Mouse (Mus musculus): ENCODE results near the gene Gpr156. TPM values are rescaled to one million over a fixed set of nuclear protein-coding genes. Genes with fewer than 3 reads are reported as not detected.

Gene Gpr156
- polyA plus RNA-seq (2014; fragmentation: Illumina TruSeq; extraction: RNeasy Lipid Tissue Mini Kit (QIAGEN cat#74804); ENCODE audit: low read depth, low replicate concordance), result 1.6 TPM

DNA sequence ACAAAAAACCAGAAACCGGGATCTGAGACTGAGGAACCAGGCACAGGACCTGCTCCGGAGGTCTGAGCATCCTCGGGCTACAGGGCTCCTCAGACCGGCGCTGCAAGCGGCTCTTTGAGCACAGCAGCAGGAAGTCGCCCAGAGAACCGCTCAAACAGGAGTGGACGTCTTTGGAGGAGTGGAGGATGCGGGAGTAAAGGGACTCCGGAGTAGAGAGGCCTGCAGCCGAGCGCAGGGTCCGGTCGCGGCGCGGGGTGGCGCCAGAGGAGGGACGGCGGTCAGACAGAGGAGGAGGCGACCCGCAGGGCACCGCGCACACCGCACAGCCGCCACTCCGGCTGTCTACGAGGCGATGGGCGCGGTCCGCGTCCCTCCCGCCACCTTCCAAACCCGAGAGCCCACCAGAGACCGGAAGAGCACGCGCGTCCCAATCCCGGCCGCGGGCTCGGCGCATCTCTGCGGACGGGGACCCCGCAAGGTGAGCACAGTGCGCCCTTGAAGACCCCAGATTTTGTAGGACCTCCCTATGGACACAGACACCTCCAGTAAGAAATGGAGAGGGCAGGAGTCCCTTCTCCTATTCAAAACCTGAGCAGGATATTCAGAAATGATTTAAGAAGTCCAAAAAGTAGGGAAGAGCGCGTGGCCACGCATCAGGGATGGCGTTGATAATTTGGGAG, at the start of gene Gpr156:
Gene Gpr156 (plus strand): TSS at position 359 of the 680 bp plus-strand sequence.

DNA sequence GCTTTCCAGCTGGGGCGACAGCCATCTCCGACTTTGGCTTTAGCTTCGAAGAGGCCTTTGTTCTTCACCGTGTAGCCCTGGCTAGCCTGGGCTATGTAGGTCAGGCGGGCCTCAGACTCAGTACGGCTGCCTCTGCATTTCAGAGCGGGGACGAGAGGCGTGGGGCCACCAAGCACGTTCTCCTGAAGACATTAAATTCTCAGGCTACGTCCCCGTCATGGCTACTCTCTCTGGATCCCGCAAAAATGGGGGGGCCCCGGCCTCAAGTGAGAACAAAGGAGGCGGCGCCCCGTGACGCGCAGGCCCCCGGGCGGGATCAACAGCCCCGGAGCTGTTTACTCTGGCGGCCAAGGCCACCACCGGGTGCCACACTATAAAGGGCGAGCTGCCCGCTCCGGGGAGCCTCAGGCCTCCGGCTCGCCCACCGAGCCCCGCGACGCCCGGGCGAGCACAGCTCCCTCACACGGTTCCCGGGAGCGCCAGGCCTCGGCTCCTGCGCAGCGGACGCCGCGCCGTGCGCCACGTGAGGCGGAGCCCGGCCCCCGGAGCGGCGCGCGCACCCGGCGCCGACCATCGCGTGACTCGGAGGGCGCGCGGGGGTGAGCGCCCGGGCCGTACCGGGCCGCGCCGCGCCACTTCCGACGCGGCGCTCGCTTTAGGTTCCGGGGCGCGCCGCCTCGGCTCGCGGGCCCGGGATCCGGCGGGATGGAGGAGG, 48.3 kb upstream of the Gpr156 start, which contains the start of gene Lrrc58:
Gene Lrrc58 (plus strand): TSS at position 599 of the 715 bp plus-strand sequence.

Other genes with a start within 250 kb of the Gpr156 start
- 91.6 TPM for gene Fstl1, start 139.6 kb upstream of the Gpr156 start, polyA plus RNA-seq (2014; fragmentation: Illumina TruSeq; extraction: RNeasy Lipid Tissue Mini Kit (QIAGEN cat#74804); ENCODE audit: low read depth, low replicate concordance)
- not detected for gene Gm36028, start 55.4 kb upstream of the Gpr156 start, polyA plus RNA-seq (2014; fragmentation: Illumina TruSeq; extraction: RNeasy Lipid Tissue Mini Kit (QIAGEN cat#74804); ENCODE audit: low read depth, low replicate concordance)
- gene Lrrc58, start 48.1 kb upstream of the Gpr156 start, polyA plus RNA-seq (2014; fragmentation: Illumina TruSeq; extraction: RNeasy Lipid Tissue Mini Kit (QIAGEN cat#74804); ENCODE audit: low read depth, low replicate concordance), result 36.2 TPM
- gene Gsk3b, start 172.5 kb downstream of the Gpr156 start, polyA plus RNA-seq (2014; fragmentation: Illumina TruSeq; extraction: RNeasy Lipid Tissue Mini Kit (QIAGEN cat#74804); ENCODE audit: low read depth, low replicate concordance), result 28.3 TPM